Mouse (Mus musculus): ENCODE measurements around the gene St6galnac6.

GRCm38 (mm10) chr2:32655394-32655744 is 55.9 kb downstream of the St6galnac6 start:
- TF ChIP-seq POLR2A (IDR thresholded peaks at IDR 0.05; ENCODE audit: insufficient read depth, low read depth, low read length) (no peak), CTCF (IDR thresholded peaks at IDR 0.05; ENCODE audit: insufficient read depth, low read depth, low read length) (no peak)
